Mouse (Mus musculus) heart, adult 2 months (tissue): ENCODE results near the gene Echdc2.

Experiments used
- CTCF ChIP-seq: fragments of 200-600 bp; IDR thresholded peaks from 2 replicates; pipeline ENCODE4 v1.8.1; 2022; ENCODE audit warnings: antibody characterized with exemption, mild to moderate bottlenecking, moderate library complexity
- POLR2A ChIP-seq: fragments of 200-500 bp; IDR thresholded peaks from 2 replicates; pipeline ENCODE4 v1.6.1; 2011; ENCODE audit warnings: mild to moderate bottlenecking, low read depth, low read length, control low read depth; ENCODE audit not compliant: insufficient read depth

- TF ChIP-seq CTCF (no peak), POLR2A (no peak)
Measured at GRCm38 (mm10) chr4:108225341-108225872, 60.2 kb downstream of the Echdc2 start.
